Mouse (Mus musculus): Measurements from ENCODE around the gene Fth1. TPM values are rescaled to one million over a fixed set of nuclear protein-coding genes. Genes with fewer than 3 reads are reported as not detected.
A peak's percentile ranks its signal among the peaks of the same experiment; 100 is the strongest.

Gene Fth1
- polyA plus RNA-seq, 1 experiment from 2014 or later = 1,712 TPM

GRCm38 (mm10) chr19:9997204-9998062 is 17.0 kb downstream of the Fth1 start:
- Histone ChIP-seq H3K4me2 (ENCODE audit: low read depth, low read length) (no peak overlapping the region), H3K9me3 (ENCODE audit: control insufficient read depth, low read length) (no peaks in the 10 kb centered on the region), H3K27me3 (replicated peaks; ENCODE audit: control insufficient read depth, insufficient read depth, low read length) (no peaks in the 10 kb centered on the region), H3K27ac (replicated peaks; ENCODE audit: low read depth, low read length) (no peak overlapping the region), H3K4me1 (ENCODE audit: control insufficient read depth, insufficient read depth, low read length) (no peaks in the 10 kb centered on the region), H3K4me3 (ENCODE audit: low read depth, low read length) (no peak overlapping the region), H3K9ac (ENCODE audit: low read depth, low read length) (no peak overlapping the region), H3K36me3 (ENCODE audit: control insufficient read depth, insufficient read depth, low read length) (no peaks in the 10 kb centered on the region)
- WGBS = 61% methylated on average over 12 of the region's 12 CpGs
- DNase-seq (ENCODE audit: low spot score) (no peak), ATAC-seq (ENCODE audit: low read depth) (no peak)

- WGBS = 67% methylated on average over 2 of the region's 2 CpGs
- no peak for ATAC-seq (ENCODE audit: low read depth)
Observed at GRCm38 (mm10) chr19:9998063-9998416, 17.6 kb downstream of the Fth1 start.

GRCm38 (mm10) chr19:9998736-9999486 is 18.5 kb downstream of the Fth1 start:
- Histone ChIP-seq H3K36me3 (ENCODE audit: control insufficient read depth, insufficient read depth, low read length) (no peaks in the 10 kb centered on the region), H3K4me3 (ENCODE audit: low read depth, low read length) (no peak overlapping the region), H3K27me3 (replicated peaks; ENCODE audit: control insufficient read depth, insufficient read depth, low read length) (no peaks in the 10 kb centered on the region), H3K9ac (ENCODE audit: low read depth, low read length) (no peak overlapping the region), H3K4me2 (ENCODE audit: low read depth, low read length) (no peak overlapping the region), H3K4me1 (ENCODE audit: control insufficient read depth, insufficient read depth, low read length) (no peaks in the 10 kb centered on the region), H3K27ac (replicated peaks; ENCODE audit: low read depth, low read length) (no peak overlapping the region), H3K9me3 (ENCODE audit: control insufficient read depth, low read length) (no peaks in the 10 kb centered on the region)
- no peak for ATAC-seq (ENCODE audit: low read depth)
- WGBS = 59% methylated on average over 13 of the region's 13 CpGs
- no peak for DNase-seq (ENCODE audit: low spot score)

More at GRCm38 (mm10) chr19:9998063-9998416, 17.6 kb downstream of the Fth1 start:
- H3K4me2 ChIP-seq (ENCODE audit: low read depth, low read length) = no peak overlapping the region
- no peaks in the 10 kb centered on the region for H3K4me1 ChIP-seq (ENCODE audit: control insufficient read depth, insufficient read depth, low read length)
- no peaks in the 10 kb centered on the region for H3K27me3 ChIP-seq (replicated peaks; ENCODE audit: control insufficient read depth, insufficient read depth, low read length)
- no peak overlapping the region for H3K4me3 ChIP-seq (ENCODE audit: low read depth, low read length)
- DNase-seq (ENCODE audit: low spot score) = no peak
- H3K9me3 ChIP-seq (ENCODE audit: control insufficient read depth, low read length) = no peaks in the 10 kb centered on the region
- no peaks in the 10 kb centered on the region for H3K36me3 ChIP-seq (ENCODE audit: control insufficient read depth, insufficient read depth, low read length)
- no peak overlapping the region for H3K9ac ChIP-seq (ENCODE audit: low read depth, low read length)
- no peak overlapping the region for H3K27ac ChIP-seq (replicated peaks; ENCODE audit: low read depth, low read length)

- H3K36me3 ChIP-seq (ENCODE audit: control insufficient read depth, insufficient read depth, low read length) = no peaks in the 10 kb centered on the region
- H3K9ac ChIP-seq (ENCODE audit: low read depth, low read length) = no peak overlapping the region
- no peaks in the 10 kb centered on the region for H3K4me1 ChIP-seq (ENCODE audit: control insufficient read depth, insufficient read depth, low read length)
- H3K27me3 ChIP-seq (replicated peaks; ENCODE audit: control insufficient read depth, insufficient read depth, low read length) = no peaks in the 10 kb centered on the region
- H3K4me3 ChIP-seq (ENCODE audit: low read depth, low read length) = no peak overlapping the region
- ATAC-seq (ENCODE audit: low read depth) (no peak), DNase-seq (ENCODE audit: low spot score) (peak; percentile 50)
- H3K9me3 ChIP-seq (ENCODE audit: control insufficient read depth, low read length) = no peaks in the 10 kb centered on the region
- WGBS = 23% methylated on average over 3 of the region's 3 CpGs
- H3K27ac ChIP-seq (replicated peaks; ENCODE audit: low read depth, low read length) = no peak overlapping the region
- H3K4me2 ChIP-seq (ENCODE audit: low read depth, low read length) = no peak overlapping the region
Observed at GRCm38 (mm10) chr19:10000330-10000729, 19.9 kb downstream of the Fth1 start.

GRCm38 (mm10) chr19:10001206-10001969 is 21.0 kb downstream of the Fth1 start, which contains the start of the genes Best1 and Rab3il1:
Best1 (minus strand) TSS chr19:10001633.
Rab3il1 (plus strand) TSS chr19:10001669.
- DNase-seq (ENCODE audit: low spot score) = no peak
- no peaks in the 10 kb centered on the region for H3K36me3 ChIP-seq (ENCODE audit: control insufficient read depth, insufficient read depth, low read length)
- no peak within 1 kb of the TSS for H3K4me2 ChIP-seq (ENCODE audit: low read depth, low read length)
- WGBS = 76% methylated on average over 7 of the region's 7 CpGs
- ATAC-seq (ENCODE audit: low read depth) = no peak
- H3K27me3 ChIP-seq (replicated peaks; ENCODE audit: control insufficient read depth, insufficient read depth, low read length) = no peaks in the 10 kb centered on the region
- no peak within 1 kb of the TSS for H3K9ac ChIP-seq (ENCODE audit: low read depth, low read length)
- no peak within 1 kb of the TSS for H3K4me3 ChIP-seq (ENCODE audit: low read depth, low read length)
- no peaks in the 10 kb centered on the region for H3K4me1 ChIP-seq (ENCODE audit: control insufficient read depth, insufficient read depth, low read length)
- no peaks in the 10 kb centered on the region for H3K9me3 ChIP-seq (ENCODE audit: control insufficient read depth, low read length)
- H3K27ac ChIP-seq (replicated peaks; ENCODE audit: low read depth, low read length) = no peak within 1 kb of the TSS

GRCm38 (mm10) chr19:10003696-10004095 is 23.3 kb downstream of the Fth1 start:
- no peaks in the 10 kb centered on the region for H3K27me3 ChIP-seq (replicated peaks; ENCODE audit: control insufficient read depth, insufficient read depth, low read length)
- no peak overlapping the region for H3K9ac ChIP-seq (ENCODE audit: low read depth, low read length)
- H3K9me3 ChIP-seq (ENCODE audit: control insufficient read depth, low read length) = no peaks in the 10 kb centered on the region
- no peak overlapping the region for H3K27ac ChIP-seq (replicated peaks; ENCODE audit: low read depth, low read length)
- DNase-seq (ENCODE audit: low spot score) (no peak), ATAC-seq (ENCODE audit: low read depth) (no peak)
- H3K36me3 ChIP-seq (ENCODE audit: control insufficient read depth, insufficient read depth, low read length) = no peaks in the 10 kb centered on the region
- 87% methylated on average over 1 of the region's 1 CpGs for WGBS
- H3K4me2 ChIP-seq (ENCODE audit: low read depth, low read length) = no peak overlapping the region
- no peak overlapping the region for H3K4me3 ChIP-seq (ENCODE audit: low read depth, low read length)
- H3K4me1 ChIP-seq (ENCODE audit: control insufficient read depth, insufficient read depth, low read length) = no peaks in the 10 kb centered on the region

GRCm38 (mm10) chr19:10011408-10011807 is 31.0 kb downstream of the Fth1 start:
- WGBS = 80% methylated on average over 1 of the region's 1 CpGs
- H3K36me3 ChIP-seq (ENCODE audit: control insufficient read depth, insufficient read depth, low read length) = no peaks in the 10 kb centered on the region
- DNase-seq (ENCODE audit: low spot score) (no peak), ATAC-seq (ENCODE audit: low read depth) (no peak)
- no peak overlapping the region for H3K27ac ChIP-seq (replicated peaks; ENCODE audit: low read depth, low read length)
- no peak overlapping the region for H3K9ac ChIP-seq (ENCODE audit: low read depth, low read length)
- peaks cover 30% of the 10 kb centered on the region for H3K4me1 ChIP-seq (ENCODE audit: control insufficient read depth, insufficient read depth, low read length)
- no peak overlapping the region for H3K4me3 ChIP-seq (ENCODE audit: low read depth, low read length)
- H3K9me3 ChIP-seq (ENCODE audit: control insufficient read depth, low read length) = no peaks in the 10 kb centered on the region
- no peaks in the 10 kb centered on the region for H3K27me3 ChIP-seq (replicated peaks; ENCODE audit: control insufficient read depth, insufficient read depth, low read length)
- no peak overlapping the region for H3K4me2 ChIP-seq (ENCODE audit: low read depth, low read length)

- Histone ChIP-seq H3K4me1 (ENCODE audit: control insufficient read depth, insufficient read depth, low read length) (peaks cover 35% of the 10 kb centered on the region), H3K4me2 (ENCODE audit: low read depth, low read length) (peak overlapping the region; percentile 13; the same call in 1 of the 2 replicates), H3K4me3 (ENCODE audit: low read depth, low read length) (no peak overlapping the region), H3K27ac (replicated peaks; ENCODE audit: low read depth, low read length) (peak overlapping the region; percentile 92), H3K9ac (ENCODE audit: low read depth, low read length) (no peak overlapping the region), H3K36me3 (ENCODE audit: control insufficient read depth, insufficient read depth, low read length) (no peaks in the 10 kb centered on the region), H3K27me3 (replicated peaks; ENCODE audit: control insufficient read depth, insufficient read depth, low read length) (no peaks in the 10 kb centered on the region), H3K9me3 (ENCODE audit: control insufficient read depth, low read length) (no peaks in the 10 kb centered on the region)
- DNase-seq (ENCODE audit: low spot score) (peak; percentile 89), ATAC-seq (ENCODE audit: low read depth) (peak; percentile 72)
- WGBS = 4% methylated on average over 6 of the region's 6 CpGs
Observed at GRCm38 (mm10) chr19:10012827-10013278, 32.5 kb downstream of the Fth1 start.
